Mouse (Mus musculus) ovary, postnatal 14 days (tissue): Measurements from ENCODE around the gene Fam227a.
"Not testable (repeated sequence)": the region's sequence is repeated elsewhere in the genome, so short reads cannot be mapped to it uniquely, and the experiment has no call there.

Experiments used
- DNase-seq: peaks from one replicate; pipeline ENCODE4 v3.0.0; 2022; ENCODE audit warnings: low spot score

Fam227a gene

DNA sequence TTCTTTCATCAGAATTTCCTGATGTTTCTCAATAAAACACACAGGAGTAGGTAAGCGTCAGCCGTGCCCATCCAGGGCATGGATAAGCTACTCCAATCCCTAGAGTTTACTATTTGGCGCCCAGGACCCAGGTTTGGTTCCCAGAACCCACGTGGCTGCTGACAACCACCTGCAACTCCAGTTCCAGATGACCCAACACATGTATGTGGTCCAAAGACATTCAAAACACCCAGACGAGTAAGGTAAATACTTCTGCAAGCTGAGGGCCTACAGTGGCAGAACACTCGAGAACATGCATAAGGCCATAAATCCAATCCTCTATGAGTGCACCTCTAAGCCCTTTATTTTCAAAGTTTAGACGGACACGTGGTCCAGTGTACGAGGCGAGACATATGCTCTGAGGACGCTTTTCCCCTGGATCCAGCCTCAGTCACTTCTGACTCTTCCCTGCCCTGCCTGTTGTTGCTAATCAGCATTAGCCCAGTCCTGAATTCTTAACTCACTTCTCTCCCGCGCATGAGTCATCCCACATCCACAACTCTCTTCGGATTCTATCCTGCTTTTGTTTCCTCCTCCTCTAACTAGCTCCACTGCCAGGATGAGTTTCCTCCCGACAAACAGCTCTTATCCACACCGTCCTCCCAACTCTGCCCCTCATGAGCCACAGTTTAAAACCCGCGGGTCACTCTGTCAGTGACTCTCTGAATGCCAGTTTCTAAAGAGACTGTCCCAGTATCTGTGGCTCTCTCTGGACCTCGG, 25.1 kb upstream of the Fam227a start:
- no peak for DNase-seq

DNA sequence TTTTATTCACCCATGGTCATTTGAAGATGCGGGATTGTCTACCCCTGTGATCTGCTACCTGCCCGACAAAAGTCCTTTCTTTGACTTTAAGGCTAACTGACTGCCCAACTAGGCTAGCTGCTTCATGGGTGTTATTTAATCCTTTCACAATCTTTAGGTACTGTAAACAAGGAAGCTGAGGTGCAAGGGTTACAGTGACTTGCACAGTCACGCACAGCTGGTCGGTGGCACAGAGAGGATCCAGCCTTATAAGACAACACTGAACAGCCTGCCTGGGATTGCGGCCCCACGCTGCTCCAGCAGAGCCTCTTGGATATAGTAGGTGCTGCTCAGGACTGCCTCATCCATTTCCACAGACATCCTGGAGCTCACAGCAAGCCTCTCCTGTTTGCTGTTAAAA, 24.4 kb upstream of the Fam227a start:
- no peak for DNase-seq

DNA sequence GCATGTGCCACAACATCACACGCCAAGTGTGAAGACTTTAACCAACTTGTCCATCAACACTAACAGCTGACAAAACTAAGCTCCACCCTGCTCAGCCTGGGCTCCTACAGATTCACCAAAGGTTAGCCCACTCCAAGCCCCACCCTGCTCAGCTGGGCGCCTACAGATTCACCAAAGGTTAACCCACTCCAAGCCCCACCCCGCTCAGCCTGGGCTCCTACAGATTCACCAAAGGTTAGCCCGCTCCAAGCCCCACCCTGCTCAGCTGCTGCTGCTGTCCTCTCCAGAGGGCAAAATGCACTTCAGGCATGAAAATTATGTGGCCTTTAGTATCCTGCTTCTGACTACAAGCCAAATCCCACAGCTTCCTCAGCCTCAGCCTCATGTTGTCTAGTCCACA, 23.2 kb upstream of the Fam227a start:
- DNase-seq = no peak

GRCm38 (mm10) chr15:79677936-79678335, 19.2 kb upstream of the Fam227a start:
- DNase-seq = no peak

GRCm38 (mm10) chr15:79671828-79672348, 13.1 kb upstream of the Fam227a start:
- not testable (repeated sequence) for DNase-seq

DNA sequence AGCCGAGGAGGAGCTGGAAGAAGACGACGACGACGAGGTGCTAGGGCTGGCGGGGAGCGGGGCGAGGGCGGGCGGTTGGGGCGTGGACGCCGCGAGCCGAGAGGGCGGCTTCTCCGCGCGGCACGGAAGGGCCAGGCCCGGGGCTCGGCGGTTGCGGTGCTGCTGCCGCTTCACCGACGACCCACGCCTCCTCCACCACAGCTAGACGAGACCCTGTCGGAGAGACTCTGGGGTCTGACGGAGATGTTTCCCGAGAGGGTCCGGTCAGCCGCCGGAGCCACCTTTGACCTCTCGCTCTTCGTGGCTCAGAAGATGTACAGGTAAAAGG, 12.2 kb upstream of the Fam227a start:
- no peak for DNase-seq

GRCm38 (mm10) chr15:79670249-79670971, 11.7 kb upstream of the Fam227a start, which contains the start of gene Tomm22:
Gene Tomm22, plus strand, starts transcription at chr15:79670861.
- DNase-seq = peak; percentile 79

GRCm38 (mm10) chr15:79669195-79669594, 10.4 kb upstream of the Fam227a start:
- no peak for DNase-seq

DNA sequence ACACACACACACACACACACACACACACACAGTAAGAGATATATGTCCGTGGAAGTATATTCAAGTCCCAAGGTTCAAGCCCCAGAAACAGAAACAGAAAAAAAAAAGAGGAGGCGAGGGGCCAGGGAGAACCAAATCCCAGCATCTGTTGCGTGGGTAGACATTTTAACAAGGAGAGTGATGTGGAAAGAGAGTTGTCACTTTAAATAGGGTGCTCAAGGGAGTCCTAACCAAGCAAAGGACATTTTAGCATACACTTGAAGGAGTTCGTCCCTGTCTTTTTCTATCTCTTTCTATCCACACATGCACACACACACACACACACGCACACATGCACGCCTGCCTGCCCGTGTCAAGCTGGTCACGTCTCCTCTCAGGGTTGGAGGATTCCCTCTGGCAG, 5.9 kb upstream of the Fam227a start:
- no peak for DNase-seq

- DNase-seq = no peak
Observed at GRCm38 (mm10) chr15:79661852-79662251, 3.1 kb upstream of the Fam227a start.

- peak; percentile 72 for DNase-seq
Observed at GRCm38 (mm10) chr15:79657837-79658530, 772 bp downstream of the Fam227a start.

DNA sequence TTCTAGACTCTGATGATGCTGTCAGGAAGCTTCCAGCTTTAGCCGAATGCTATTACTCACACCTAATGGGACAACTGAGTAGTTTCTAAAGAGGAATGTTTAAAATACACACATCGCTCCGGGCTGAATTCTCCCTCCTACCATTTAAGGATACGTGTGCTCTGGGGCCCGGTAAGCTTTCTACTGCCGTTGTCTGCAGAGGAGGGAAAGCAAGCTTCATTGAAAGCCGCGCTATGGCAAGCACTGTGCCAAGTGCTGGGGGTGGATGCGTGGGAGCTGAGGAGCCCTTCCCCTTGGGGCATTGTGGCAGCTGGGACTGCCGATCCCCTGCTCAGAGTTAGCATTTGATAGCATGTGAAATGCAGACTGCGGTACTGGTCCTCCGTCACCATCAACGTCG, 2.3 kb downstream of the Fam227a start:
- no peak for DNase-seq

GRCm38 (mm10) chr15:79651481-79651880, 7.3 kb downstream of the Fam227a start:
- no peak for DNase-seq

- peak; percentile 27 for DNase-seq
Observed at GRCm38 (mm10) chr15:79650569-79650968, 8.2 kb downstream of the Fam227a start.

GRCm38 (mm10) chr15:79648130-79648529, 10.6 kb downstream of the Fam227a start:
- DNase-seq = no peak

- DNase-seq = no peak
Observed at GRCm38 (mm10) chr15:79645483-79645882, 13.3 kb downstream of the Fam227a start.

GRCm38 (mm10) chr15:79641135-79641817, 17.5 kb downstream of the Fam227a start:
- DNase-seq = no peak

DNA sequence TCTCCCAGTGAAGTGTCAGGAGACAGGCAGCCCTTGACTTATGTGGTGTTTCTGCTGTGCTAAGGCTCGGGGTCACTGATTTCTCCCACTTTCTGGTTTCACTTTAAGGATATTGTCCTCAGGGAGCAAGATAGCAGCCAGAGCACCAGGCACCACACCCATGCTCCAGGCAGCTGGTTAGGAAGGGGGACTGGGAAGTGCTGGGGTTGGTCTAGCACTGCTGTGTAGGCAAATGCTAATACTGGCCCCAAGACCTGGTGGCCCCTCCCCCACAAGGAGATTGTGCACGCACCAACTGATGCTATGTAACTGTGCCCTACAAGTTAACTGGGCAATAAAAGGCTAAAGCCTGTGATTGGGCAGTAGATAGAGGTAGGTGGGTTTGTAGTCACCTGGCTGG, 28.3 kb downstream of the Fam227a start:
- no peak for DNase-seq

DNA sequence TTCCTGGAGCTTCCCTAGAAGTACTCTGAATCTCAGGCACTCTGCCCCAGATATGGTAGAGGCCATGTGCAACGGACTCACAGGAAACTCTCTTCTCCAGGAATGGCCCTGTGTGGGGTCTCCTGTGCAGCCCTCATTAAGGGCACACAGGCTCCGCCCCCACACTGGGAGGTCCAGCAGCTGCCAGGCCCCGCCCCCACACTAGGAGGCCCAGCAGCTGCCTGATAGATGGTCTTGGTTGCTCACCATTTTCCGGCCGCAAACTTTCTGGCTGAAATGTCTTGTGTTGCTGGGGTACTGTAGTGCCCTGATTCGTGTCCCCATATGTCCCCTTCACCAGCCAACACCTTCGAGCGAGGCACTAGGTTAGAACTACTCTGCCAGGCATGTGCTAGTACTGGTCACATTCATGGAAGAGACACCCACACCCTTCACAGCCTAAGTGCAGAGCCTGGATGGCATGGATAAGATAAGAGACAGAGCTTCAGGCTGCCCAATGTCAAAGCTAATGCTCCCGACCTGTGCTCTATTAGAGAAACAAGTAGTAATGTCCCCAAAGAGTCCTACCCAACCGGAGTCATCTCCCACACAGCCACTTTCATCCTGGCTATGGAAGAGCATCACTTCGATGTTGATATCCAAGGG, 38.9 kb downstream of the Fam227a start:
- no peak for DNase-seq

DNA sequence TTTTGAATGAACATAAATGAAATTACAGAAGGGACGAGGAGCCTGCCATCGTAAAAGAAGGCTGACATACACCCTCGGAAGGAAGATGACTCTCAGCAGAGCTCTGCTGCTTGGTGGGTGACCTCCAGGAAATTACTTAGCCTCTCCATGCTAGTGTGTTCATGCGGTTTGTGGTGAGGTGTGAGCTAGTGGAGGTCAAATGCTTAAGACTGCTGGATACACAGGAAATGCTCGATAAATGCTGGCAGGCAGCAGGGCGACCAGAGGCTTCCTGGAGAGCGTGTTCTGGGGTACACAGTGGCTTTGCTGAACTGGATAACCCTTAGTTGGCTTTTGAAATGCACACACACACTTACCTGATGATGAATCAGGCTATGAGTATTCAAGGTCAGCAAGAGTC, 40.3 kb downstream of the Fam227a start:
- DNase-seq = no peak

- no peak for DNase-seq
Observed at GRCm38 (mm10) chr15:79617135-79617534, 41.6 kb downstream of the Fam227a start.

- DNase-seq = no peak
Observed at GRCm38 (mm10) chr15:79616729-79617128, 42.0 kb downstream of the Fam227a start.
